Mouse (Mus musculus): ENCODE measurements around the gene Scaf4.

The Scaf4 gene

DNA sequence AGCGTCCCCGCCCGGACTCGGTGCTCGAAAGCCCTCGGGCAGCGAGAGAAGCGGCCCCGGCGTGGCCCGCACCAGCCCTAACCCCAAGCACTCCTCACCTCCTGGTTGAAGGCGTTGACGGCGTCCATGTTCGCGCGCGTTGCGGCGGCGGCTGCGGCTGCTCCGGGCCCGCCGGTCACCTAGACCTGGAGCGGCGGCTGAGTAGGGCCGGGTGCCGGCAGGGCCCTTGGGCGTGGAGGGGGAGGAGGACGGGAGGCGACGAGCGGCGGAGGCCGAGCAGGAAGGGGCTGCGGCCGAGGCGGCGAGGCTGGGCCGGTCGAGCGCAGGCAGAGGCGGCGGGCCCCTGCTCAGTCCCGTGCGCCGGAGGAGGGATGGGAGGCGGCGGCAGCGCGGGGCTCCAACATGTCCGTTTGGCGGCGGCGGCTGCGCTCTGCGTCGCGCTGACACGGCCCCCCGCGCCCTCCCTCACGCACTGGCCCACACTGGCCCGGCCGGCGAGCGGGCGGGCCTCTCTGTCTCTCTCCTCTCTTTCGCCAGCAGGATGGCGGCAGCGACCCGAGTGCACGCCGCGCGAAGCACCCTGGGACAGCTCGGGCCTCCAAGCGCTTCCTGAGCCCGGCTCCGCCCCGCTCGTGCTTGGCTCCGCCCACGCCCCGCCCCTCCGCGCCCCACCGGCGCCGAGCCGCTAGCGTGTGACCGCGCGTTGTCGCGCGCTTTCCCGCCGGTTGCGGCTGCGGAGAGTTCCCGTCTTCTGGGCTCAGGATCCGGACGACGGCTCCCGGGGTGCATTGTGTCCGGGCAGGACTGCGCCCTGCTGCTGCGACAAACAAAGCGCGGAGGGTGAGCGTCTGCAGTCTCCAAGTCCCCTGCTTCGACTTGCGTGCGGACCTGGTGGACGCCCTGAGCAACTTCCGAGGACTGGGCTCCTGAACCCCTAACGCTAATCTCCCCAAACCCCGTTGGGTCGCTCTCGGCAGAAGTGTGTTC lies at the start of gene Scaf4:
Gene Scaf4, minus strand, starts transcription at position 599 of the 987 bp plus-strand sequence.
- DNase-seq, result peak; percentile 96

DNA sequence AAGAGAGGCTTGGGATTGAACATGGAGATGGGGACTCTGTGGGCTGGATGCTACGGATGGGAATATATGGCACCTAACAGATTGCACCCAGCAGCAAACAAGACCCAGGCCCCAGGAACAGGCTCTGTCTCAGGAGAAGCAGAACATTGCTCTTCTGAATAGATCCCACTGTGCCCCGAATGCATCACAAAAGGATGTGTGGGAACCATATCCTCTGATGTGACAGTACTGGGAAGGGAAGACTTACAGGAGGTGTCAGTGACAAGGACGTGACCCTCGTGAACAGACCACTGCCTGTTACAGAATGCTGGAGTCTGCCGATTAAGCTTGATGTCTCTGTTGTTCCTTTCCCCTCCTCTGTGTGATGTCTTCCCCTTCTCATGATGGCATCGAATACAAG lies 48.2 kb upstream of the Scaf4 start:
- DNase-seq, result no peak

DNA sequence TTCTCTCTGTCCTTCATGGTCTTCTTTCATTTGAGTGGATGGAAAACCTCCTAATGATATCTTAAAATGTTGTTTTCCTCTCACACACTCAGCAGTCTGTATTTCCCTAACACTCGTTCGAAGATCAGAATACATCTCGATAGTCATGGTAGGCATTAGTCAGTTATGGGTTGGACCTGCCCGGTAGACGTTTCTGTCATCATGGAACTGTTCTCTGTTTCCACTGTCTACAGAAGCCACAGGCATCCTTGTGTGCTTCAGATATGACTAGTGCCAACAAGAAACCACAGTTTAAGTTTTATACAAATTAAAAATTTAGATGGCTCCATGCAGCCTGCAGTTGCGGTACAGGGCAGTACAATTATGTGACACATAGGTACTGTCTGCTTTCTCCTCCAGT lies 46.7 kb upstream of the Scaf4 start:
- DNase-seq, result no peak

GRCm38 (mm10) chr16:90329511-90329910 lies 45.2 kb upstream of the Scaf4 start:
- no peak for DNase-seq

DNA sequence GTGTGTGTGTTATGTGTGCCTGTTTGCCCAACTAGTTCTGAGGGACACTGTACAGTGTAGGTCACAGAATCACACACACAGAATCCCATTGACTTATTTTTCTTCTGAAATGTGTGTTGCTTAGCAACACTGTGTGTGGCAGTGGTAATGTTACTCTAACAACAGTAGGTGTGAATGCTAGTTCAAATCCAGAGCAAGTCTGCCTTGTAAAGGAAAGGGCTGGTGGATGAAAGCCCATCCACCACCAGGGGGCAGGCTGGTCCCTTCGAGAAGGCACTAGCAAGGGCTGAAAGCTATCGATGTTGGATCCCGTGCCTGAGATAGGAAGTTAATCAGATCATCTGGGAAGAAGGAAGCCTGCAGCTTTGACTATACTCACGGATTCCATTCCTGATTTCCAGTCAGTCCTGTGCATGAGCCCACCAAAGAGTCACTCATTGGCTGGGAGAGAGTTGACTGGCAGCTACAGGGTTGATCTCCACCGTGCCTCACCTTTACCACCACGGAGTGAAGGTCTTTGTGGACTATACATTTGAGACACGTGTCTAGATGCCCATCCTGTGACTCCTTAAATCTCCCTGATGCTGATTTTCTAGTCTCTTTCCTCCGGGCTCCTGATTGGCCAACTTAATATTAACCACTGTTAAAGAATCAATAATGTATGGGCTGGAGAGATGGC lies 38.7 kb upstream of the Scaf4 start:
- peak; percentile 56 for DNase-seq

DNA sequence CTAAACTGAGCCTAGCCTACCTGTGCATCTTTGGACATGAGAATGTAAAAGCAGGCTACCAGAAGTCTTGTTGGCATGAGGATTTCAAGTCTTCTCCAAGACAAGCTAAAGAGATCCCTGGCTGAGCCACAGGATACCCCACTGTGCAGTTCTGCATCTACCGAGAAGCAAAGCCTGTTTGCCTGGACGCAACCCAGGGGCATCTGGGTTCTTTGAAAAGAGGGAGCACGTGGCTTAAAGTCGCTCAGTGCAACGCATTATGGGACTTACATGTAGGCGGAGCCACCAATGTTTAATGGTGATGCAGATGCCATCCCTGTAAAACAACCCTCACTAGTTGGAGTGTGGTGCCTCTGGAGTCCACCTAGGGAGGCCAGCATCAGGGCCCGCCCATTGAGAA lies 35.0 kb upstream of the Scaf4 start:
- no peak for DNase-seq

GRCm38 (mm10) chr16:90318372-90318926 lies 34.1 kb upstream of the Scaf4 start:
- DNase-seq, result no peak

- no peak for DNase-seq
These were observed 33.5 kb upstream of the Scaf4 start for GRCm38 (mm10) chr16:90317777-90318176.

DNA sequence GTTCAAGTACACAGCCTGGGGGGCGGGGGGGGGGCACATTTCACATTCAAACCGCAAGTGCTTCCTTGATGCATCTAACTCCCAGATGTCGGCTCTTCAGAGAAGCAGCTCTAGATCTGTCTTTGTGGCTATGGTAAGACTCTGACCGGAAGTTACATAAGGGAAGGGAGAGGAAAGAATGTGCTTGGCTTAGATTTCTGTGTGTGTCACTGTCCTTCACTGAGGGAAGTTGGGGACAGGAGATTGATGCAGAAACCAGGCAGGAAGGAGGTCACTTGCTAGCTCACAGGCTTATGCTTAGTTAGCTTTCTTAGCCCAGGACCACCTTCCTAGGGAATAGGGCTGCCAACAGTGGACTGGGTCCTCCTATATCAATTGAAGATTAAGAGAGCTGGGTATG lies 31.6 kb upstream of the Scaf4 start:
- DNase-seq, result no peak

GRCm38 (mm10) chr16:90312449-90313082 lies 28.3 kb upstream of the Scaf4 start:
- no peak for DNase-seq

GRCm38 (mm10) chr16:90310488-90311135 lies 26.3 kb upstream of the Scaf4 start:
- no peak for DNase-seq

- DNase-seq, result no peak
These were observed 25.5 kb upstream of the Scaf4 start for GRCm38 (mm10) chr16:90309784-90310183.

DNA sequence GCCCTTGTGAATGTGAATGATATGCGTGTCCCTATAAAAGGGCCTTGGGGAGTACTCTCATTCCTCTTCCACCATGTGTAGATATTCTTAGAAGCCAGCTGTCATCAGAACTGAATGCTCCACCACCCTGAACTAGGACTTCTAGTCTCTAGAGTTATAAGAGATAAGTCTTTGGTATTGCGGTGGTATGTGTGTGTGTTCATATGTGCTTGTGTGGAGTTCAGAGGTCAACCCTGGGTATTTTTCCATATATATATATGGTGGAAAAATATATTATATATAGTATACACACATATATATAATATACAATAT lies 19.6 kb upstream of the Scaf4 start:
- DNase-seq, result no peak

DNA sequence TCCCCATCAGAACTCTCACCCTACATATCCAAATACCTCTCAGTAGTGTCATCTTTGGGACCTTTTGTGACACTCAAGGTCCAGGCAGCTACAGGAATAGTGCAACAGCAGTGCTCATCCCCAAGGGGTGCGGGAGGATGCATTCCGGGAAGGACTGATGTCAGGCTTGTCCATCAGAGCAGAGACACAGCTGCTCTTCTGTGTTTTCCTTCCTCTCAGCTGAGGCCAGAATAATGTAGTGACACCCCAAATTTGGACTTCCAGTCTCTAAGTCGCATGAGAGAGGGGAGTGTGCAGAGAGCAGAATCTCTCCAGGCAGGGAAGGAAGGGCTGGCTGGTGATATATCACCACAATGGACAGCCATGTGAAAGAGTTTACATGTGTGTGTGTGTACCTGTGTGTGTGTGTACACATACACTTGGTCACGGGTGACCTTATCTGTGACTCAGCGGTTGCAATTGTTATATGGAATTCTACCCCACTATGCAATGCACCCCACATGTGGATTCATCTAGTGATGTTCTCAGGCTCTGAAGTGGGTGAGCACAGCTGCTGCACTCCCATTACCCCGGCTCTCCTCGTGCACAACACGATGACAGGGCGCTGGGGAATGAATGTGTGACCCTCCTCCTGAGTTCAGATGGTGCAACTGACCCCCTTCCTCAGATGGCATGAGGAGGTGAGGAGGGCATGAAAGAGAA lies 19.1 kb upstream of the Scaf4 start:
- DNase-seq, result no peak

DNA sequence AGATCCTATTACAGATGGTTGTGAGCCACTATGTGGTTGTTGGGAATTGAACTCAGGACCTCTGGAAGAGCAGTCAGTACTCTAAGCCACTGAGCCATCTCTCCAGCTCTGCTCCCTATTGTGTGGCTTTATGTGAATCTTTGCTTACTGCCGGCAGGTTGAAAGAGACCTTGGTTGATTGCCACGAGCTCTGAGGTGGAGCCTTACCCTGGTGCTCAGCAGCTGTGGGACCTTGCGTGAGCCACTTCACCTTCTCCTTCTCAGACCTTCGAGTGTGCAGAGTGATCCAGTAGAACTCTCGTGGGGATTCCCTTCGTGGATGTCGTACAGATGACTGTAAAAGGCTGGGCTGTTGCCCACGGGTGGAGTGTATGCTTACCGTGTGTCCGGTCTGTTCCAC lies 17.4 kb upstream of the Scaf4 start:
- DNase-seq, result no peak

GRCm38 (mm10) chr16:90300896-90301295 lies 16.6 kb upstream of the Scaf4 start:
- DNase-seq, result no peak

- no peak for DNase-seq
These were observed 15.3 kb upstream of the Scaf4 start for GRCm38 (mm10) chr16:90299591-90299990.

- DNase-seq, result no peak
These were observed 14.4 kb upstream of the Scaf4 start for GRCm38 (mm10) chr16:90298426-90299300.

- no peak for DNase-seq
These were observed 13.4 kb upstream of the Scaf4 start for GRCm38 (mm10) chr16:90297479-90298425.

GRCm38 (mm10) chr16:90291675-90292074 lies 7.4 kb upstream of the Scaf4 start:
- no peak for DNase-seq
